Mouse (Mus musculus): Measurements from ENCODE around the gene Omg. TPM values are rescaled to one million over a fixed set of nuclear protein-coding genes. Genes with fewer than 3 reads are reported as not detected.

The Omg gene
- polyA plus RNA-seq, 1 experiment from 2014 or later = 1.4 TPM

Other genes starting within 250 kb of the Omg start
- gene Wsb1, start 249.4 kb downstream of the Omg start, polyA plus RNA-seq (2016; fragmentation: Nextera tagmentation; extraction: Ambion mirVana) = 552 and 643 TPM in 2 replicates
- gene Gm9964, start 207.2 kb downstream of the Omg start, polyA plus RNA-seq (2016; fragmentation: Nextera tagmentation; extraction: Ambion mirVana) = not detected in 2 replicates
- 8.9 and 9.5 TPM in 2 replicates for gene Nf1, start 164.4 kb downstream of the Omg start, polyA plus RNA-seq (2016; fragmentation: Nextera tagmentation; extraction: Ambion mirVana)
- 0.18 and 0.63 TPM in 2 replicates for gene Evi2b, start 19.7 kb upstream of the Omg start, polyA plus RNA-seq (2016; fragmentation: Nextera tagmentation; extraction: Ambion mirVana)
- gene Evi2, start 26.5 kb upstream of the Omg start, polyA plus RNA-seq (2016; fragmentation: Nextera tagmentation; extraction: Ambion mirVana) = 1.2 TPM in 2 replicates
- 3.1 and 4.6 TPM in 2 replicates for gene Evi2a, start 26.5 kb upstream of the Omg start, polyA plus RNA-seq (2016; fragmentation: Nextera tagmentation; extraction: Ambion mirVana)
- 28.3 and 28.5 TPM in 2 replicates for gene Rab11fip4, start 87.1 kb upstream of the Omg start, polyA plus RNA-seq (2016; fragmentation: Nextera tagmentation; extraction: Ambion mirVana)